Mouse (Mus musculus) testis, adult 2 months (tissue): ENCODE measurements at regions not wholly inside any gene's neighbourhood (a gene's known extent, or its start where the extent isn't known, plus 50 kb on each side); places are given as distances from the start of the nearest gene placed in this dataset.

Experiments
- H3K27ac ChIP-seq: fragments of 200-500 bp; 2 replicates; pipeline ENCODE4 v1.5.1; 2012; ENCODE audit warnings: low read depth, low read length; ENCODE audit not compliant: control insufficient read depth, insufficient read depth
- H3K27me3 ChIP-seq: fragments of 200-500 bp; 2 replicates; pipeline ENCODE4 v1.6.1; 2012; ENCODE audit warnings: mild to moderate bottlenecking, low read length, moderate library complexity; ENCODE audit not compliant: control insufficient read depth, insufficient read depth
- H3K36me3 ChIP-seq: fragments of 200-500 bp; 2 replicates; pipeline ENCODE4 v1.6.1; 2012; ENCODE audit warnings: mild to moderate bottlenecking, low read length; ENCODE audit not compliant: control insufficient read depth, insufficient read depth
- H3K4me1 ChIP-seq: fragments of 200-500 bp; 2 replicates; pipeline ENCODE4 v1.6.1; 2012; ENCODE audit warnings: low read length; ENCODE audit not compliant: control insufficient read depth, insufficient read depth
- H3K4me3 ChIP-seq: fragments of 200-500 bp; 2 replicates; pipeline ENCODE4 v1.5.1; 2012; ENCODE audit warnings: low read depth, mild to moderate bottlenecking, low read length, moderate library complexity, mixed read lengths; ENCODE audit not compliant: control insufficient read depth
- CTCF ChIP-seq: fragments of 200-500 bp; IDR thresholded peaks from 2 replicates; pipeline ENCODE4 v1.5.1; 2012; ENCODE audit warnings: low read depth, mild to moderate bottlenecking, inconsistent platforms, low read length, moderate library complexity; ENCODE audit not compliant: control insufficient read depth, insufficient read depth, insufficient replicate concordance
- POLR2A ChIP-seq: fragments of 200-500 bp; IDR thresholded peaks from 2 replicates; pipeline ENCODE4 v1.6.1; 2012; ENCODE audit warnings: low read depth, mild to moderate bottlenecking, inconsistent platforms, low read length, moderate library complexity; ENCODE audit not compliant: control insufficient read depth

DNA sequence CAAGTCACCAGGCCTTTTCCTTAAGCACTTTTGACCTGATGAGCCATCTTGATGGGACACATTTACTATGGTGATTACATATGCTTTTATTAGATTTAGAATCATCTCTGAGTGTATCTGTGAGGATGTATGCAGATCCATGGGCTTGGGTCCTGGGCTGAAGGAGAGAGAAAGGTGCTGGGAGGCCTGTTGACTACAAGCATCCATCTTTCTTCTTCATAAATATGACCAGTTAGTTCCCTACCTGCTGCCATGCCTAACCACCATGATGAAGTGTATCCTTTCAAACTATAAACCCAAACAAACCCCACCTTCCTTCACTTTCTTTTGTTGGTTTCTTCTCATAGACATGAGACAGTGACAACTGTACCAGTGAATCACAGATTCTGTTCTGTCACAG, 492.2 kb upstream of the Klf4 start:
- H3K4me1 ChIP-seq = no peaks in the 10 kb centered on the region
- no peaks in the 10 kb centered on the region for H3K36me3 ChIP-seq
- H3K27me3 ChIP-seq = no peaks in the 10 kb centered on the region
- H3K4me3 ChIP-seq = no peak overlapping the region
- TF ChIP-seq CTCF (no peak), POLR2A (no peak)
- no peak overlapping the region for H3K27ac ChIP-seq

DNA sequence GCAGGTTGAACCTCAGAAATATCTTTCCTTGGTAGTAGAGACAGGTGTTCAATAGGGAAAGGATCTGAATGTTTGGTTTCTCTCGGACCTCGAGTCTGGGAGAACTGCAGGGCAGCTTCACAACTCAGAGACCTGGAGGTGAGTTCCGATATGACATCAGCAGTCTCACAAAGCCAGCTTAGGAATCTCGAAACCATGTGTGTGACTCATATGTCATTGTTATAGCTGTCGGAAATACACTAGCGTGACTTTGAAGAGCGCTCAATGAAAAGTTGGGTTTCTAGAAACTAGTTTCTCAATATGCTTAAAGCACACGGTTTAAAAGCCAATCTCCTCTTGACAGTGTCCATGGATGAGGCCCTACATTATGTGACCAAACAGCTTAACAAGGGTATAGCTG, 485.9 kb upstream of the Klf4 start:
- Histone ChIP-seq H3K4me1 (no peaks in the 10 kb centered on the region), H3K27me3 (no peaks in the 10 kb centered on the region), H3K4me3 (no peak overlapping the region), H3K36me3 (no peaks in the 10 kb centered on the region), H3K27ac (no peak overlapping the region)
- no peak for TF ChIP-seq POLR2A
- TF ChIP-seq CTCF = no peak

DNA sequence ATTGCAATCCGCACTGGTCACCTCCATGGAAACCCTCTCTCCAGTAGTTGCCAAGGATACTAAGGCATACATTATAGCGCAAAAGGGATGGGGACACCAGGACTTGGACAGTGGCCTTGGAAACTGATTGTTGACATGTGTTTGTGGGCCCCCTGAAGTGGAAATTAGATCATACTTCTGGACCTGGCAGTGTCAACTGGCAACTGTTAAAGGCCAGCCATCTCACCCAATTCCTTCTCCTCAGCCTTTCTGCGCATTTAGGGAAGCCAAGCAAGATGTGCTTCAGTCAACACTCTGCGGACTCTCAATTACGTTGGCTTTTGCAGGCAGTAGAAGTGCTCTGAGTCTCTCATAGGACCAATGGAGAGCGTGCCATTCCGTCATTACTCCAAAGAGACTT, 483.2 kb upstream of the Klf4 start:
- H3K4me3 ChIP-seq = no peak overlapping the region
- no peaks in the 10 kb centered on the region for H3K36me3 ChIP-seq
- no peaks in the 10 kb centered on the region for H3K27me3 ChIP-seq
- TF ChIP-seq POLR2A = no peak
- no peak for TF ChIP-seq CTCF
- no peak overlapping the region for H3K27ac ChIP-seq
- H3K4me1 ChIP-seq = no peaks in the 10 kb centered on the region

DNA sequence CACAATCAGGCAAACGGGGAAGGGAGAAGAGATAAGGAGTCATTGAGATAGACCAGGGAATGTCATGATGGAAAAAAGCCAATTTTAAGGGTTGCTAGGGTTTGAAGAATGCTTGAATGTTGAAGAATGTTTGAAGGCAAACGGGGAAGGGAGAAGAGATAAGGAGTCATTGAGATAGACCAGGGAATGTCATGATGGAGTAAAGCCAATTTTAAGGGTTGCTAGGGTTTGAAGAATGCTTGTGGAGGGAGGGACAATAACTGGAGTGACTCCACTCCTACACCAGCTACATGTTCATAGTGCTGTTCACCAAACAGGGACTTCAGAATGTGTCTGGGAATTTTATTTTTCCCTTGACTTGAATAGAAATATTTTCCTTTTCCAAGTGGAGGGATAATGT, 476.0 kb upstream of the Klf4 start:
- Histone ChIP-seq H3K27ac (no peak overlapping the region), H3K4me1 (no peaks in the 10 kb centered on the region), H3K4me3 (no peak overlapping the region), H3K27me3 (no peaks in the 10 kb centered on the region), H3K36me3 (no peaks in the 10 kb centered on the region)
- TF ChIP-seq POLR2A (no peak), CTCF (no peak)

DNA sequence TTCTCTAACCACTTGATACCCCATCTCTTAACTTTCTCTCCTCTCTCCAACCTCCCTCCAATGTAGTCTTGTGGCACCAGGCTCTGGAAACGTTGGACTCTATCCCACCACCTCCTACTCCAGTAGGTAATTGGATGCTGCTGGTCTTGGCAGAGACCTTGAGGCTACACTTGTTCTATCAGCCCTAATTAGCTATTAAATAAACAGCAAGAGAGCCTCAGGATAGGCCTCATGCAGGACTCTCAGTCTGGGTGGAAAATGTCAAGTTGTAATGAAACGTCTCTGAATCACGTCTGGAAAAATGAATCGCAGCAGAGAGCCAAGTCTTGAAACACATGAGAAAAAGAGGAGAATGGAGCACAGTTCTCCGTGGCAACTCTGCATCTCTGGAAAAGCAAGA, 472.0 kb upstream of the Klf4 start:
- Histone ChIP-seq H3K4me3 (no peak overlapping the region), H3K27ac (no peak overlapping the region), H3K36me3 (no peaks in the 10 kb centered on the region), H3K27me3 (no peaks in the 10 kb centered on the region), H3K4me1 (no peaks in the 10 kb centered on the region)
- TF ChIP-seq CTCF (no peak), POLR2A (no peak)

DNA sequence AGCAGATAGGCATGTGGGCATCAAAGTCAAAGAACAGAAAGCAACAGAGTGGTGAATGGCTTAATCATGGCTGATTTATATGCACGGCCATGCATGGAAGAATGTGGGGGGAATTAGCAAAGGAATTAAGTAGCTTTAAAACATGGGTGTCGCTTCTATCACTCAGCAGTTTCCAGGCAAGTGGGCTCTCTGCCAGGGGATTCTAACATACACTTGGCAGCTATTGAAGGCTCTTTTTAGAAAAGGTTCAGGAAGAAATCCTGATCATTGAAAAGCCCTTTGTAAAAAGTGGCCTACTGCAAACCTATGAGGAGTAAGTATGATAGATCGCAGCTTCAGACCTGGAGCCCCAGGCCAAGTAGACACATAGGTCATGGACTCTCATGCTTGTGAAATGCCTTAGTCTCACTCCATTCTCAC, 469.1 kb upstream of the Klf4 start:
- TF ChIP-seq CTCF (no peak), POLR2A (no peak)
- no peaks in the 10 kb centered on the region for H3K4me1 ChIP-seq
- no peaks in the 10 kb centered on the region for H3K36me3 ChIP-seq
- H3K27me3 ChIP-seq = no peaks in the 10 kb centered on the region
- H3K4me3 ChIP-seq = no peak overlapping the region
- no peak overlapping the region for H3K27ac ChIP-seq

DNA sequence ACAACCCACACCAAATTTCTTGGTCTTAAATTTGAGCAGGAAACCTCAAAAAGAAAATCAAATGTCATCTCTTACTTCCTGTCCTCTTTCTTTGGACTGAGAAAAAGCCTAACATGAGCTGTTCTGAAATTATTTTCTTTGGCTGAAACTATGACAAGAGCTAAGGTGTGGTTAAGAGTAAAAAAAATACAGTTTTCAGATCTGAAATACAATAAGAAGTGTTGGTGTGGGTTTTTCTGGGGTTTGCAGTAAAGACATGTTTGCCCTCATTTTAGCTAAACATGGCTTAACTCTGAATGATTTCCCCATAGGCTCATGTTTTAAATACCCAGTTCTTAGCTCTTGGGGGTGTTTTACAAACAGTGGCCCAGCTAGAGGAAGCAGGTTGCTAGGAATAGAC, 451.8 kb upstream of the Klf4 start:
- Histone ChIP-seq H3K4me3 (no peak overlapping the region), H3K4me1 (no peaks in the 10 kb centered on the region), H3K27me3 (no peaks in the 10 kb centered on the region), H3K36me3 (no peaks in the 10 kb centered on the region), H3K27ac (no peak overlapping the region)
- TF ChIP-seq CTCF = no peak
- TF ChIP-seq POLR2A = no peak

DNA sequence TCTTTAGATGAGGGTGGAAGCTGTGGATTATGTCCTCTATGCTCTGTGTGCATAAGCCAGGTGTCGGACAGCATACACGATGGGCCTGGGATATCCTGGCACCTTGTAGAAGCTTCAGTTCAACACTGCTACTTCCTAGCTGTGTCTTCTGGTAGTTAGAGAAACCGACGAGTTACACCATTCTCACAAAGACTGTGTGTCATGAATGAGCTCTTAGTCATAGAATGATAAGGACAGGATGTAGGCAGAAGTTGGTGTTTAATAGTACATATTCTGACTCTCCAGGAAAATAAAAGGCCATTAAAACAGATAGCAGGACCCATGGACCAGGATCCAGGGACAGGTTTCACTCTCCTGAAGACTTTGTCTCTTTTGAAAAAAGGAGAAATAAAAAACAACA, 446.3 kb upstream of the Klf4 start:
- no peak overlapping the region for H3K27ac ChIP-seq
- H3K4me1 ChIP-seq = no peaks in the 10 kb centered on the region
- no peak overlapping the region for H3K4me3 ChIP-seq
- H3K36me3 ChIP-seq = no peaks in the 10 kb centered on the region
- H3K27me3 ChIP-seq = no peaks in the 10 kb centered on the region
- TF ChIP-seq CTCF = no peak
- no peak for TF ChIP-seq POLR2A
